Mouse (Mus musculus): ENCODE results near the gene Ifnar1.

GRCm38 (mm10) chr16:91490897-91491296 lies 5.9 kb downstream of the Ifnar1 start:
- TF ChIP-seq CTCF (IDR thresholded peaks at IDR 0.05) (no peak), POLR2A (IDR thresholded peaks at IDR 0.05; ENCODE audit: insufficient read depth, low read depth, low read length) (no peak), EP300 (IDR thresholded peaks at IDR 0.05; ENCODE audit: insufficient read depth, low read depth, low read length) (no peak)
